Mouse (Mus musculus) hindbrain, embryonic 15.5 days (tissue): ENCODE measurements around the gene Prkcq. TPM values are rescaled to one million over a fixed set of nuclear protein-coding genes. Genes with fewer than 3 reads are reported as not detected.
"Not testable (repeated sequence)": the region's sequence is repeated elsewhere in the genome, so short reads cannot be mapped to it uniquely, and the experiment has no call there.

ENCODE experiments used
- ATAC-seq: fragments of 200-750 bp; cut with Nextera tagmentation; 2 replicates; pipeline ENCODE4 v1.8.0; 2017; ENCODE audit warnings: low read depth, moderate number of reproducible peaks, moderate TSS enrichment; ENCODE audit not compliant: low FRiP score
- H3K27ac ChIP-seq: fragments of 300-500 bp; sonication (generic); replicated peaks from 2 replicates; pipeline ENCODE4 v1.5.1; 2015; ENCODE audit warnings: mild to moderate bottlenecking, inconsistent platforms
- H3K27me3 ChIP-seq: fragments of 300-500 bp; sonication (generic); 2 replicates; pipeline ENCODE4 v1.6.1; 2015; ENCODE audit warnings: control low read depth, inconsistent platforms
- H3K36me3 ChIP-seq: fragments of 300-500 bp; sonication (generic); 2 replicates; pipeline ENCODE4 v1.6.1; 2015; ENCODE audit warnings: control low read depth, inconsistent platforms
- H3K4me1 ChIP-seq: fragments of 300-500 bp; sonication (generic); replicated peaks from 2 replicates; pipeline ENCODE4 v1.6.1; 2015; ENCODE audit warnings: control low read depth, inconsistent platforms
- H3K4me2 ChIP-seq: fragments of 300-500 bp; sonication (generic); 2 replicates; pipeline ENCODE4 v1.6.1; 2015; ENCODE audit warnings: moderate library complexity, mild to moderate bottlenecking, inconsistent platforms
- H3K4me3 ChIP-seq: fragments of 300-500 bp; sonication (generic); 2 replicates; pipeline ENCODE4 v1.5.1; 2015; ENCODE audit warnings: mild to moderate bottlenecking, inconsistent platforms
- H3K9ac ChIP-seq: fragments of 300-500 bp; sonication (generic); 2 replicates; pipeline ENCODE4 v1.6.1; 2015; ENCODE audit warnings: inconsistent platforms
- H3K9me3 ChIP-seq: fragments of 300-500 bp; sonication (generic); 2 replicates; pipeline ENCODE4 v1.6.1; 2016; ENCODE audit warnings: control low read depth, inconsistent platforms
- WGBS: fragments of 180-500 bp; shearing (Covaris S2); methylation state at CpG from one replicate; pipeline ENCODE4 v1.1.7; 2015; 5-methylcytosine and 5-hydroxymethylcytosine counted together
- polyA plus RNA-seq: library from polyadenylated mRNA; unstranded; fragments of >200 nt; fragmentation: Nextera tagmentation; extraction: Ambion mirVana; gene quantifications from 2 replicates; pipeline ENCODE4 v1.2.1, GENCODE M21; 2015

Gene Prkcq
- polyA plus RNA-seq, 1 experiment from 2014 or later: 20.5 TPM

- no peaks in the 10 kb centered on the region for H3K36me3 ChIP-seq
- H3K9ac ChIP-seq: no peak overlapping the region
- no peak overlapping the region for H3K27ac ChIP-seq
- H3K4me1 ChIP-seq: no peaks in the 10 kb centered on the region
- no peaks in the 10 kb centered on the region for H3K9me3 ChIP-seq
- H3K4me2 ChIP-seq: no peak overlapping the region
- no peaks in the 10 kb centered on the region for H3K27me3 ChIP-seq
- 43% methylated on average over 10 of the region's 10 CpGs for WGBS
- no peak for ATAC-seq
- no peak overlapping the region for H3K4me3 ChIP-seq
These were observed 148.3 kb downstream of the Prkcq start for GRCm38 (mm10) chr2:11320241-11320640.

GRCm38 (mm10) chr2:11322396-11322795 lies 150.5 kb downstream of the Prkcq start:
- Histone ChIP-seq H3K36me3 (no peaks in the 10 kb centered on the region), H3K27me3 (no peaks in the 10 kb centered on the region), H3K9ac (no peak overlapping the region), H3K4me2 (no peak overlapping the region), H3K4me3 (no peak overlapping the region), H3K9me3 (no peaks in the 10 kb centered on the region), H3K27ac (no peak overlapping the region), H3K4me1 (no peaks in the 10 kb centered on the region)
- no peak for ATAC-seq
- 57% methylated on average over 3 of the region's 3 CpGs for WGBS

DNA sequence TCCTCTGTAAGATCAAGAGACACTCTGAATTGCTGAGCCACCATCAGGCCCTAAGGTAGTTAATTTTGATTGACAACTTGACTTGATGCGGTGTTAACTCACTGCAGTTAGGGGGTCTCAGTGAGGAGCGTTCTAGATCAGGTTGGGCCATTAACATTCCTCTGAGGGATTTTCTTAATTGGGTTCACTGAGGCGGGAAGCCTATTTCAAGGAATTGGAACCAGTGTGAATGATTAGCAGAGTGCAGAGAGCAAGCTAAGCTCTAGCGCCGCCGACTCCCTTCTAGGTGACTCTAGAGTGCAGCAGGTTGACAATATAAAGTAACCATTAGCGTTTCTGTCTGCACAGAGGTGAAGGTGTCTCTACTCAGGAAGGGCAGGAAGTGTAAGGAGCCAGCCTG lies 155.4 kb downstream of the Prkcq start:
- WGBS: 55% methylated on average over 7 of the region's 7 CpGs
- Histone ChIP-seq H3K4me3 (no peak overlapping the region), H3K4me2 (no peak overlapping the region), H3K27ac (no peak overlapping the region), H3K36me3 (no peaks in the 10 kb centered on the region), H3K4me1 (no peaks in the 10 kb centered on the region), H3K9me3 (no peaks in the 10 kb centered on the region), H3K9ac (no peak overlapping the region), H3K27me3 (no peaks in the 10 kb centered on the region)
- ATAC-seq: no peak

GRCm38 (mm10) chr2:11329407-11330224 lies 157.7 kb downstream of the Prkcq start:
- Histone ChIP-seq H3K36me3 (no peaks in the 10 kb centered on the region), H3K4me1 (no peaks in the 10 kb centered on the region), H3K9ac (no peak overlapping the region), H3K4me3 (no peak overlapping the region), H3K27me3 (no peaks in the 10 kb centered on the region), H3K4me2 (no peak overlapping the region), H3K9me3 (no peaks in the 10 kb centered on the region), H3K27ac (no peak overlapping the region)
- no peak for ATAC-seq
- 72% methylated on average over 10 of the region's 10 CpGs for WGBS

DNA sequence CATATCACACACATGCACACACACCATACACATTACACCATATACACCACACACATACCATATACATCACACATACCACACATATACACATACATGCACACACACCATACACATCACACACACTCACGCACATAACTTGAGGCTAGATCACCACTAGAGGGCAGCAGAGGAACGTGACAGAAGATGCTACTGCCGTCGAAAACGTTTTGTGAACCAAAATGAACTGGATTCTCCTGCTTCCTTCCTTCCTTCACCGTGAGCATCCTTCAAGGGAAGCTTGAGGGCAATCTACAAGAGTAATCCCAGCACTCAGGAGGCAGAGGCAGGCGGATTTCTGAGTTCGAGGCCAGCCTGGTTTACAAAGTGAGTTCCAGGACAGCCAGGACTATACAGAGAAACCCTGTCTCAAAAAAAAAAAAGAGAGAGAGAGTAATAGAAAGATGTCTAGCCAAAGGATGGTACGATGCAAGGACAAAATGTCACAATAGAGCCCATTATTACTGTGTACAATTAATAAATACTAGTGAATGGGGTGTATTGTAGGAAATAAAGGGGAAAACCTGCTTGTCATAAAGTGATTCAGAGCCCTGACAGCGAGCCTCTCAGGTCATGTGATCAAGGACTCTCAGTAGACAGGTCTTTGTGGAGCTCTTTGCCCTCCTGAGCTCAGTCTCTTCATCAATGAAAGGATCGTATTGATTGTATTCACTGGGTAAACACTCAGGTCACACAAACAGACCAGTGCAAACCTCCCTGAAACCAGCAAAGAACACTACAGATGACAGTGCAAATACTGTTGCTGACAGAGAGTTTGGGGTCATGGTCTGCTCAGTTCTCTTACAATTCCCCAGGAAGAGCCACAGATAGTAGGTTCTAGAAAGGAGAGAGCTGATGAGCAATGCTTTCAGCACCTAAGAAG lies 159.9 kb downstream of the Prkcq start:
- Histone ChIP-seq H3K36me3 (no peaks in the 10 kb centered on the region), H3K27ac (no peak overlapping the region), H3K4me2 (no peak overlapping the region), H3K4me3 (no peak overlapping the region), H3K27me3 (no peaks in the 10 kb centered on the region), H3K9ac (no peak overlapping the region), H3K4me1 (no peaks in the 10 kb centered on the region), H3K9me3 (no peaks in the 10 kb centered on the region)
- 30% methylated on average over 11 of the region's 11 CpGs for WGBS
- peak; percentile 84 for ATAC-seq

- 90% methylated on average over 4 of the region's 4 CpGs for WGBS
- Histone ChIP-seq H3K9ac (no peak overlapping the region), H3K27ac (no peak overlapping the region), H3K9me3 (no peaks in the 10 kb centered on the region), H3K27me3 (no peaks in the 10 kb centered on the region), H3K36me3 (no peaks in the 10 kb centered on the region), H3K4me1 (no peaks in the 10 kb centered on the region), H3K4me2 (no peak overlapping the region), H3K4me3 (no peak overlapping the region)
- ATAC-seq: no peak
These were observed 160.6 kb downstream of the Prkcq start for GRCm38 (mm10) chr2:11332469-11332868.

DNA sequence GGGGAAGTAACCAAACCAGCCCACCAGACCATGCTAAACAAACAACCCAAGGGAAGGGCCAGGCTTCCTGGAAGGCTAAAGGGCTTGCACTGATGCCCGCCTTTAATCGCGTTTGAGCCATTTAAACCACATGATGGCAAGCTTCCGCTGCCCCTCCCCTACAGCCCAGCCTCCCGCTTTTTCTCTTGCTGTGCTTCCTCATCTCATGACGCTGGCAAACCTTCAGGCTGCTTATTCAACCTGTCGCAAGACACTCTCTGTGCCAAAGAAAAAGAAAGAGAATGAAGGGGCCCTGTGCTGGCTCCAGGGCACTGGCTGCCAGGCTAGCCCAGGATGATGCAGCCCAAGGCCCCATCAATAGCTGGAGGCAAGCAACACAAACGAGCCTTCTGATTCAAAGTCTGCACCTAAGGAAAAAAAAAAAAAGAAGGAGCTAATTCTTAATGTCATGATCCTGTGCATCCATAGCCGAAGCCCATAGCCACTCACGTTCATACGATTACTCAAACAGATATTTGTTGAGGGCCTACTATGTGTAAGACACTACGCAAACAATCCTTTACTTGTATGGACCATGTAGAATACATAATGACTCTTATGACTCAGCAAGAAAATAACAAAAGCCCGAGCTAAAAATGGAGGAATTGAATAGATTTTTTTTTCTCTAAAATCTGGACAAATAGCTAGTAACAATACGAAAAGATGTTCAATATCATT lies 161.6 kb downstream of the Prkcq start:
- Histone ChIP-seq H3K9me3 (no peaks in the 10 kb centered on the region), H3K4me2 (no peak overlapping the region), H3K4me1 (no peaks in the 10 kb centered on the region), H3K27me3 (no peaks in the 10 kb centered on the region), H3K36me3 (no peaks in the 10 kb centered on the region), H3K4me3 (no peak overlapping the region), H3K9ac (no peak overlapping the region), H3K27ac (no peak overlapping the region)
- ATAC-seq: peak; percentile 54
- WGBS: 58% methylated on average over 14 of the region's 14 CpGs

GRCm38 (mm10) chr2:11336320-11336719 lies 164.4 kb downstream of the Prkcq start:
- no peaks in the 10 kb centered on the region for H3K36me3 ChIP-seq
- no peak overlapping the region for H3K27ac ChIP-seq
- WGBS: 62% methylated on average over 8 of the region's 8 CpGs
- no peaks in the 10 kb centered on the region for H3K4me1 ChIP-seq
- H3K4me3 ChIP-seq: no peak overlapping the region
- H3K4me2 ChIP-seq: no peak overlapping the region
- no peak for ATAC-seq
- no peaks in the 10 kb centered on the region for H3K9me3 ChIP-seq
- no peaks in the 10 kb centered on the region for H3K27me3 ChIP-seq
- no peak overlapping the region for H3K9ac ChIP-seq

DNA sequence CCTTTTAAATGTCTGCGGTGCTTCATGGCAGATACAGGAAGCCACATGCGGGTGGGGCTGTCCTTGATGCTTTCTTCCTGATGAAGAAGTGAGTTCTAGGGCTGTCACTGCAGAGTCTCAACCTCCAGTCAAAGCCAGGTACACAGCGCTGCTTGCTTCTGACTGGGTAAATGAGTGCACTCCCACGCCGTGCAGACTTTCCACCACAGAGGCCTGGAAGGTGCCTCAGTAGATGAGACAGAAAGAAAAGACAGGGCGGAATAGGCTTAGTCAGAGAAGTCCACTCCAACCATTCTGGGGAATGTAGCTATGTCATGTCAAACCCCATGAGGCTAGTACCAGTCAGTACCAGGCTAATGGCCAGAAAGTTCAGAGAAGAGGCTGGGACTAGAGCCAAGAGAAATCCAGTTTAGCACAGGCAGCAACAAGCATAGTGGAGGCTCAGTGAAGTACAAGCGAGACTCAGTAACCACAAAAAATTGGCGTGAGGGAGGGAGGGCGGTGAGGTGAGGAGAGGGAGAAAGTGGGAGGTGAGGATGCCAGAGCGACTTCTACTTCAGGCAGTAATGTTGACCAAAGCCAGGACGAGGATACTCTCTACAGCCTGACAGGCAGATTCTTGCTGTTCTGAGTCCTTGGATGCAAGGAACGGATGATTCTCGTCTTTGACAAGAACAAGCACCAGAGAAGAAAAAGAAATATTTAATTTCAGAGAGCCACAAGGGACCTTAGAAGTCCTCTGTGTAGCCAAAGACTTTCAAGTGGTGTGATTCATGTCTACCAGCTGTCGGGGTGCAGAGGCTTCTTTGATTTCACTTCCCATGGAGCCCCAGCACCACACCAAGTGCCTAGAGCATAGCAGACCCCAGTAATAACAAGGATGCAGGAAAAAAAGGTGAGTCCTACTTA lies 167.3 kb downstream of the Prkcq start:
- Histone ChIP-seq H3K9me3 (no peaks in the 10 kb centered on the region), H3K4me2 (no peak overlapping the region), H3K4me3 (no peak overlapping the region), H3K27me3 (no peaks in the 10 kb centered on the region), H3K9ac (no peak overlapping the region), H3K36me3 (no peaks in the 10 kb centered on the region), H3K4me1 (no peaks in the 10 kb centered on the region), H3K27ac (no peak overlapping the region)
- ATAC-seq: peak; percentile 78; the same call in 1 of the 2 replicates
- 81% methylated on average over 14 of the region's 14 CpGs for WGBS

DNA sequence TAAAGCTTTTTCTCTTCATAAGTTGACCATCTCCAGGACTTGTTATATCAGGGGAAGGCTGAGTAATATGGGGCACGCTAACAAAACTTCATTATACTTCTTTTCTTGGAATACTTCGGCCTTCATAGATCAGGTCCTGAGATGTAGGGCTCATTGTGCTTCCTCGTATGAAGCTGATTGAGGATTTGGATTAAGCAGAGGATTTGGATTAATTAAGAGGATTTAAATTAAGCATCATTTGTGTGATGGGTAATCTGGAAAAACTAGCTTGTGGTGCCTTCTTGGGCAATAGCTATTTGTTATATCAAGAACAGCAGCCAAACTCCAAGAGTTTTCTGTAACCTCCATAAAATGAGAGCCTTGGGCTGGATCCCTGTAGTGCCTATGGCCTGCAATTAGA lies 172.8 kb downstream of the Prkcq start:
- no peaks in the 10 kb centered on the region for H3K36me3 ChIP-seq
- H3K9me3 ChIP-seq: no peaks in the 10 kb centered on the region
- WGBS: 86% methylated on average over 3 of the region's 3 CpGs
- no peak overlapping the region for H3K4me3 ChIP-seq
- H3K4me1 ChIP-seq: no peaks in the 10 kb centered on the region
- H3K27me3 ChIP-seq: no peaks in the 10 kb centered on the region
- H3K27ac ChIP-seq: no peak overlapping the region
- no peak for ATAC-seq
- no peak overlapping the region for H3K9ac ChIP-seq
- H3K4me2 ChIP-seq: no peak overlapping the region

DNA sequence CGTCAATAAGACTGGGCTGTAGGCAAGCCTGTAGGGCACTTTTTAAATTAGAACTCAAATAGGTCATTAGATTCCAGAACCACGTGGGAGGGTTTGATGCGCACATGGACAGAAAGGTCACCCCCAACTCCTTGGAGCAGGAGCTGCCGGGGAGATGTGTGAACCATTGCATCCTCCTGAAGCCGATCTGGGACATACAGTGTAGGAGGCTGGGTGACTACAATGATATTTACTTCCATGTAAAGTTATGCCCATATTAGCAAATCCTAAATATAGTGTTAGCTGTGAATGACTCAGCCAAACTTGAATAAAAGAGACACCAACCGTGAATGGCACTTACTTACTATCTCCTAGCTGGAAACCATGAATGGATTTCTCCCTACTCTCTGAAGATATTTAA lies 174.5 kb downstream of the Prkcq start:
- H3K4me1 ChIP-seq, H3K4me2 ChIP-seq, H3K9ac ChIP-seq, H3K27me3 ChIP-seq, H3K36me3 ChIP-seq, H3K9me3 ChIP-seq, H3K27ac ChIP-seq, ATAC-seq, H3K4me3 ChIP-seq: not testable (repeated sequence)
- WGBS: 88% methylated on average over 6 of the region's 6 CpGs
